Mouse (Mus musculus) mouse trophoblast stem cell (cell line): ENCODE results near the gene Ptprt.

Experiments used
- in situ Hi-C, 2 experiments: fragments of 300-500 bp; cut with MseI, MboI; formaldehyde crosslinking; loops; 2 replicates in 1 of 2; 3 replicates in 1 of 2; pipeline ENCODE4 v1.15.1; 2025

Gene Ptprt

DNA sequence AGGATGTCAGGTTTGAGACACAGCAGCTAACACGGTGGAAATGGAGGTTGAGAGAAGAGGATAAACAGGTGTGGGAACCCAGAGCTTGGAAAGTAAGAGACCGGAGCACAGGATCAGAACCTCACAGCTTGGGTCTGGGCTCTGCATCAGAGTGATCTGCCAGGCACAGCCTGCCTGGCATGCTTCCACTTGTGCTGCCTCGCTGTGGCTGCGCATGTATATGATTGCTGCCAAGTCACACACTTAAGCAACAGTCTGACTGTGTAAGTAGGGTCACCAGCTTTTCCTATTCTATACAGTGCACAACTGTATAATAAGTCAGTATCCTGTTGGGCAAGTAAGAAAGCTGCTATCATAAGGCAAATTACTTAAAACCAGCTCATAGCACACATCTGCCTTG, 249.9 kb downstream of the Ptprt start:
- in situ Hi-C loops = no loop called here

DNA sequence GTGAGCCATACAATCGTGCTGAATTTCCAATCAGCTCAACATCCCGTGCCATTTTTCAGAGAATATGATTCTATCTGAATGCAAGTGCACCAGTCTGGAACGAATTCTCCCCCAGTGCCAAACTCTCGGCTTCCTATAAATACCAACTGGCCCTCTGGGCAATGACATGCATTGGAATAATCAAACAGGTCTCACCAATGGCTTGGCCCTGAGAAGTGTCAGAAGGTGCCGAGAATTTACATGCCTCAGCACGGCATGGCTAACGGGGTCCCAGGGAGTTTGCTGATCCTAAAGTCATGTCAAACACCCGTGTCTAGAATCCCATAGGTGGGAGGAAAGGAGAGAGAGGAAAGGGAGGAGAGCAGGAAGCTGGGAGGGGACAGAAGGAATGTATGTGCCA, 251.7 kb downstream of the Ptprt start:
- in situ Hi-C loops = no loop called here

DNA sequence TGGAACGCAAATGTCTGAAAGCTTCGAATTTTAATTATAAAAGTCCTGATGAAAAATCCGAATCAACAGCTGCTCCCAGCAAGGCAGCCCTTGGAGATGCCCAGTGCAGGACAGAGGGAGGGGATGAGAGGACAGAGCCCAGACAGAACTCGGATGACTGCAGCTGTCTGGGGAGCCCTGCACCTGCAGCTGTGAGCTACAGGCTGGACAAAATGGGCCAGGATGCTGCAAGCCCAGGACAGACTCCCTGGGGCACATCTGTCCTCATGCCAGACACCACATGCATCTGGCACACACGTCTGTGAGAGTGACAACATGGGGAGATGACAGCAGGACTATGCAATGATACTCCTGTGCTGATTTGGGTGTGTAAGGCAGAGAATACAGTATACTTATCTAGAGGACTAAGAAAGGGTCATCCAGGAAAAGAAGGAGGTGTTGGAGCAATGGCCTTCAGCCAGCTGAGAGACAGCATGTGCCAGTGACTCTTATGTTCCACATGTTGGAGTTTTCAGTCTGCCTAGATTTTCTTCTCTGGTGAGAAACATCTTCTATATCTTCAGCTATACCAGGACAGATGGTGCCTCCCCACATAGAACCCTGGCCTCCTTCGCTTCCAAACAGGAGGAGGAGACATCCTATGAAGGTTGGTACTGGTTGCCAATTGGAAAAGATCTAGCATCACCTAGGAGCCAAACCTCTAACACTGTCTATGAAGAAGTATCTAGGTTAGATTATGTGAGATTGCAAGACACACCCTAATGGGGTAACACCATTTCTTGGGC, 259.4 kb downstream of the Ptprt start:
- in situ Hi-C loops = no loop called here

DNA sequence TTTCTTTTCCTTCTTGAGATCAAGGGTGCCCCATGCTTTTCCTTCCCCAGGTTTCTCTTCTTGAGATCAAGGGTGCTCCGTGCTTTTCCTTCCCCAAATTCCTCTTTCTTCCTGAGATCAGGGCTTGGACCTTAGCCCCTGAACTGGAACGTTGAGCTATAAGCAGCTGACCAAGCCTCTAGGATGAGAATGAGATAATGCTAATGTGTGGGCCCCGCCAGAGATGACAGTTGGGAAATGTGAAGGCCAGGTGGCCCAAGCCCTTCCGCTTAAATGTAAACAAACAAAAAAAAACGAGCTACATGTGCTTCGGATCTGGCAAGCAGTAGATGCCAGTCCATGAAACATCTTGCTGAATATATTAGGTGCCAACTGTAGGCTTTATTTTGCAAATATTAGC, 266.3 kb downstream of the Ptprt start:
- in situ Hi-C loops = no loop called here

DNA sequence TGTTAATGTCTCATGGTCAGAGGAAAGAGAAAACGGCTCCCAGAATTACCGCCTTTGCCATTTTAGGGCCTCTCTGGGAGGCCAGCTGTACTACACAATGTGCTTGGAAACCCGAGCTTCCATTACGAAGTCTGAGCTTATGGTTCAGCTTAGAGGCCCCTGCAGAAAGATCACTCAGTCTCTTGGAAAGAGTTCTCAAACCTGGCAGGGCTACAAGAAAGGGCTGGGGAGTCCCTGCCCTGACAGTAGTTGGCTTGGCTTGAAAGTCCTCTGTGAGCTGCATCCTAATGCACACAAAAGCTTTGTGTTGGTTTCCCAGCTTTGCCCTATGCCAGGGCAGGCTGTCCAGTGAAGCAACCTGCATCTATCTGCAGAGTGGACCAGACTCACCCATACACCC, 269.1 kb downstream of the Ptprt start:
- in situ Hi-C loops = no loop called here

DNA sequence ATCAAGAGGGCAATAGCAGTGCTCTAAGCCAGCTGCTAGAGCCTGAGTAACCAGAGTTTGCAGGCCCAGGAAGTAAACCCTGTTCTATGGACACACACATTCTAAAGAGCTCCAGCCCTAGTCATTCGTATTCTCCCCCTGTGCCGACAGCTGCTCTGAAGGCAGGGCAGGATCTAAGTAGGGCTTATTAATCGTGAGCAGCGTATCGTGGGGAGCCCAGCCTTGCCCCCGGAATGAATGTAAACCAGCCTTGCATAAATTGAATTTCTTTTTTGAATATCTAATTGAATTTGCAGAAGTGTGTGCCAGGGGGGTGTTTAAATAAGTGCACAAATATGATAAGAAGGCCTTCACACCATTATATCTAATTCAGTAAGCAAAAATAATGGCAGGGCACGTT, 283.6 kb downstream of the Ptprt start:
- in situ Hi-C loops = no loop called here

DNA sequence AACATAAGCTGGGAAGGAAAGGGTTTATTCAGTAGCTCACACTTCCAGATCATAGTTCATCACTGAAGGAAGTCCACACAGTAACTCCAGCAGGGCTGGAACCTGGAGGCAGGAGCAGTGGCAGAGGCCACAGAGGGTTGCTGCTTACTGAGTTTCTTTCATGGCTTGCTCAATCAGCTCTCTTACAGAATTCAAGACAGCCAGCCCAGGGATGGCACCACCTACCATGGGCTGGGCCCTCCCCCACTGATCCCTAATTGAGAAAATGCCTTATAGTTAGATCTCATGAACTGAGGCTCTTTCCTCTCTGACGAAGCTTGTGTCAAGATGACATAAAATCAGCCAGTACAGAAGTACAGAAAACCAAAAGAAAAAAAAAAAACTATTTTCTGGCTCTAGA, 311.9 kb downstream of the Ptprt start:
- in situ Hi-C loops = no loop called here

DNA sequence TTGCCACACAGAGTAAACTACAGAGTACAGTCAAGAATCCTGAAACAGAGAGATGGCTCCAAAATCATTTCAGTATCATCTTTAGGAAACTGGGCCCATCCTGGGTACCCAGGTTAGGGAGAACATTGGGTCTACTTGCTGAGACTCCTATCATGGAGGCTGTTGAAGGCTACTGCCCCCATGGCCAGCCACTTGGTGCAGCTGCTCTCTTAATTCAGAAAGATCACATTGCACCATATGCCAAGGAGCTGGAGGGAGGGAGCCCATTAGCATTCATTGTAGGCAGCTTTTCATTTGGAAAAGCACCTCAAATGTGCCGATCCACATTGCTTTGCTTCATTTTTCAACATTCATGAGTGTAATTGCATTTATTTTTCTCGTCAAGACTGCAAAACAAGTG, 319.1 kb downstream of the Ptprt start:
- in situ Hi-C loops = no loop called here

DNA sequence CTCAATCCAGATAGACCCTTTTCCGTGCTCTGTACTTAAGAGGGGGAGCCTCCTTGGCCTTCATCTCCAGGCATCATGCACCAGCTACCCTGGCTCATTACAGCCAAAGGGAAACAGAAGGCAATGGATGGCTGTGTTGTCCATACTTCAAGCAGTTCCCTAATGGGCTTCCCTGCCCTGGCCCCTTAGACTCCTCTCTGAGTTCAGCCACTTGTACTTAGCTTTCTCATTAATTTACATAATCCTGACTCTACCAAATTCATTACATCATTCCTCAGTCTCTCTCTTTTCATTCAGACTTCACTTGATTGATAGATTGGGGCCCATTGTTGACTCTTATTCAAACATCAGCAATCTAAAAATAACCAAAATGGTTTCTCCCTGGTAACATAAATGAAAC, 320.7 kb downstream of the Ptprt start:
- in situ Hi-C loops = no loop called here

DNA sequence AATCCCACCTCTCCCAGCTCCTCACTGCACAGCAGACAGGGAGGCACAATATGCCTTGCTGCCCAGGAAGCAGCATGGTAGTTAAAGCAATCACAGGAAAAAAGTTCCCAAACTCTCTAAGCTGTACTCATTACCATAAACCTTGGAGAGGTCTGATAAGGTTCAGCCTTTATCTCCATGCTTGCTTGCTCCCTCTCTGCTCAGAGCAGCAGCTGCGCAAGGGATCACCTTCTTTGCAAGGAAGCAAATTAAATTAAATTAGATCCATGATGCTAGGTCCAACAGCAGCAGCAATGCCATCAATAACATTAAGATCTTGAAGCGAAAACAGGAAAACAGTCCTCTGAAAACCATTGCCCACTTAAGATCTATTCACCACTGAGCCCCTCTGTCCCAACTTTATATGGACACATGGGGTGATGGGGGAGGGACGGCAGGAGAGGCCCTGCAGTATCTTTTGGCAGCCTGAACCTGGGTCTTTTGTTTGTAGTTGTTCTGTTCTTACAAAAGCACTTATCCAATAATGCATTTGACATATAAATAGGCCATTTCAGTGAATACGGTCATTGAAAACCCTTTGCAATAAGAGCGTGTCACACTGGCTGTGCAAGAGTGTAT, 328.8 kb downstream of the Ptprt start:
- in situ Hi-C loops = no loop called here

DNA sequence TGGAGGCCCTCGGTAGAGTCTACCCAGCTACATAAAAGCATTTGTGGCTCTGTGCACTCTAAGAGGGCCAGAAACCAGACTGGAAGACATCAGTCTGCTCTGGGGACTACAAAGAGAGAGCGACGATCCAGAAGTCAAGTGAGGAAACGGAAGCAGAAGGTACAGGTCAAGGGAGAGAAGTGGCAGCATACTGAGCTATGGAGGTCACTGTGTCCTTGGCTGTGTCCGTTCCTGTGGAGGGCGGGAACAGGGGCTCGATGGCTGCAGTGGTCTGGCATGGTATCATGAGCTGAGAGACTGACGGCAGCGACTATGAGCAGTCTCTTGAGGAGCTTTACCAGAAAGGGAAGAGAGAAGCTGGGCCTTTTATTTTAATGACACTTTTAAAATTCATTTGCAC, 331.5 kb downstream of the Ptprt start:
- in situ Hi-C loops = no loop called here

DNA sequence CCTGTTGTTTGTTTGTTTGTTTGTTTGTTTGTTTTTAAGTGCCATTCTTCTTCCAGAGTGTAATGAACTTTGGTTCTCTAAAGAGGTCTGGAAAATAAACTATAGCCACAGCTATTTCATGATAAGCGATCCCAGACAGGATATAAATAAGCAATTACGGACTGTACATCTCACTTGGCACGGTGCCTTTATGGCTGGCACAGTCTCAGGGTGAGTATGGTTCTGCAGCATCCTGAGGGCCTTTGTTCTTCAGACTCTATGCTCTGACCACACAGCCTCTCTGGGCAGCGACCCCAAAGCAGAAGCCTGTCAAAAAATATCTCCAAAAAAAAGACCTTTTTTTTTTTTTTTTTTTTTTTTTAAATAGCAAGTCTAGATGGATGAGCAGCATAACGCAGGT, 338.5 kb downstream of the Ptprt start:
- in situ Hi-C loops = no loop called here

DNA sequence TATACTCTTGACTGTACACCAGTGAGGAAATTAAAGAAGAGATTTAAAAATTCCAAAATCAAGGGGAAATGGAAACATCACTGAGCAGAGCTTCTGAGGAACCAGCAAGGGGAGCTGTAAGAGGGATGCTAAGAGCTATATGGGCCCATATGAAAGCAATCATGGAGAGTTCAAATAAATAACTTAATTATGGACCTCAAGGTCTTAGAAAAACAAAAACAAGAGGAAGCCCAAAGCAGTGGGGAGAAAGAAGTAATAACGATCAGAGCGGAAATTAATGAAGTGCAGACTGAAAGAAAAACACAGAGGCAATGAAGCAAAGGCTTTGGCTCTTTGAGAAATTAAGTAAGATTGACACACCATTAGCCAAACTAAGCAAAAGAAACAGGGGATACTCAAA, 353.0 kb downstream of the Ptprt start:
- in situ Hi-C loops = no loop called here

DNA sequence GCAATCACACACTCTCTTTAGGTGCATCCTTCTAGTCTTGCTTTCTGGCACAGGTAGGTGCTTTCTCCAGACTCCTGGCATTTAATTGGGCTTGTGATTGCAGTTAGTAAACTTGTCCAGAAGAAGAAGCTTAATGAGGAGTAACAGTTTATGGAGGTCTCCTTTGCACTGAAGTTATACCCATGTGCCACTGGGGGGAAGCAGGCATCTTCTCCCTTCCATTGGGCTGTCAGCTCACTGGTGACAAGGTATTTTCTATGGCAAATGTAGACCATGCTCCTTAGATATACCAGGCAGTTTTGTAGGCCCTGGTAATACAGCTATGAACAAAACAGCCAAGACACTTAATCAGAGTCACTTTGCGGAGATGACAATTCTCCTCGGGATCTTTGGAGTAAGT, 366.9 kb downstream of the Ptprt start:
- in situ Hi-C loops = no loop called here

DNA sequence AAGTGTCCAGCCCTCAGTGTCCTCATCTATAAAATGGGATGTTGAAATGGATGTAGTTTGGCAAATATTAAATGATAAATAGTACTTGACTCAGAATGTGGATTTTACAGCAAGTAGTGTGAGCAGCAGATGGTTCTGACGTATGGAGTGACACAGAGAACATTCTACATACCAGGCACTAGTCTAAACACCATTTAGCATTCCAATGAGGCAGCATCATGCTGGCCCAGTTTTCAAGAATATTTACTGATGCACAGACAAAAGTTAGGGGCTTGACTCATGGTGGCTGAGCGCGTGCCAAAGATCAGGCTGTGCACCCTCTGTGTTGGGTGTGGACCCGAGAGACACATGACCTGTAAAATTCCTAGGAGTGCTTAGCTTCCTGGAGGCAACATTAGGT, 378.3 kb downstream of the Ptprt start:
- in situ Hi-C loops = no loop called here

DNA sequence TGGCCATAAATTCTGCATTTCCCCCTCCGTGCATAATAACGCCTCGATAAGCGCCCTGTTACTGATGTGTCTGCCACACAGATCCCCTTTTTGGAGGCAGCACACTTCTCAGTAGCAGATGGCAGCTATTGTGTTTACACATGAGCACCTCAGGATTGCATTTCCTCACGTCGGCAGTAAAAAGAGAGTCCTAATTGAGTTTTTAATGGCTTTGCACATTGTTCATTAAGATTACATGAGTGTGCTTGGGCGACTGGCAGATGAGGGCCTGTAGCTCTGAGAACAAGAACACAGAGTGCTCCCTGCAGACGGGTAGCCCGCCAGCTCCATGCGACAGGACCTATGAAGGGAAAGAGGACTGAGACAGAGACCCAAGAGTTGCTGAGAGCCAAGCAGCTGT, 378.8 kb downstream of the Ptprt start:
- in situ Hi-C loops = no loop called here

DNA sequence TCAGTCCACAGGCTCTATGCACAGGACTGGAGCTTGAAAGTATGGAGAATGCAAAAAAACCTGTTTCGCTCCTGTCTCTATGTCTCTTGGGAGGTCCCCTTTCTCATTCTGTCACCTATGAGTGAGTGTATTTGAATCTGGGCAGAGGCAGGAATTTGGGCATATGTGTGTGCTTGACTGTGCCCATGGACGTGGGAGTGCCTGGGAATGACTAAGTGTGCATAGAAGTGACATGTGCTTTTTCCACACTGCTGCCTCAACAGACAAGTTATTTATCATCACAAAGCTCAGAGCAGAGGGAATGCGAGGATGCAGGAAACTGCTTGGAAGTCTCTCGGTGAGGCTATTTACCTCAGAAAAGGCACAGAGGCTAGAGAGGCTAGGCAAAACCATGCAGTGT, 387.1 kb downstream of the Ptprt start:
- in situ Hi-C loops = no loop called here

DNA sequence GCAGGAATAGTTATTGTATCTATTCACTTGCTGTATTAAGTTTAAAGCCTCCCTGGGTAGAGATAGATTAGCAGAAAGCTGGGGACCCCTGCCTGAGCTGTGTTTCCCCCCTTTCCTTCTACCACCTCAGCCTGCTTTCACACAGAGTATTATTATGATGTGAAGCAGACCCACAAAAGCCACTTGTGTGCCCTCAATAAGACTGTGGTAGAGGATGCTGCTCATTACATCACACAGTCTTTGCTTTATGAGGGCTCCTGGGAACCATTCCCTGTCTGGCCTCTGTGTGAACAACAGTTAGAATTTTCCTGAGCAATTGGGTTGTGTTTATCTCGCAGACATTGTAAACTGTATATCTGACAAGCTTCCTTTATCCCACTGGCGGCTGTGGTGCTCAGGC, 409.7 kb downstream of the Ptprt start:
- in situ Hi-C loops = no loop called here

DNA sequence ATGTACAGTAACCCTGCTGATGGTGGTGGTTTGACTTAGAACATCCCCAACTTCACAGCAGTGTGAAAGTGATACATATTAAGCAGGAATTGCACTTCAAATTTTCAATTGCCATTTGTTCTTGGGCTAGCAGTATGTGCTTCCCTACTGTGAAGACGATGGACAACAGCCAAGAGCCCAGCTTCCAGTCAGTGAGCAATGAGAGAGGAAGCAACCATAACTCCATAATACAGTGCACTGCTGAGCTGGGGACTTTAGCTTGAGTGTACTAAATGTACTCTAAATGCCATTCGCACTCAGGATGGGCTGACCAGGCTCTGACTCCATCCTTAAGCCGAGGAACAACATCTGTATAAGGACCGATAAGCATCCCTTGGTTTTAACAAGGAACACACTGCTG, 412.7 kb downstream of the Ptprt start:
- in situ Hi-C loops = no loop called here

DNA sequence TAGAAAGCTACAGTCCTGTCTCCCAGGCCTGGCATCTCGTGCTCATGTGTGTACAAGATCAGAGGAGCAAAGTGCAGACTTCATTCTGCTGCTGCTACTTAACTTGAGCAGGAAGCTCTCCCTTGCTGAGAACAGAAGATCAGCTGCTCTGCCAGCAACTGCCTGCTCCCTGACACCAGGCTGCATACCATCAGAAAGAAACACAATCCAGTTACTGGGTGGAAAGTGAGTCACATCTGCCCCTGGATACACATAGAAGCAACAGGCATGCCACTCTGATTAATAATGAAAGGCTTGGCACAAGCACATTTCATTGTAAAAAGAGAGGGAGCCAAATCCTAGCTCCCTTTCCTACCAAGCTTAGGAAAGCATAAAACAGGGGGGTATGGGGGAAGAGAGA, 438.5 kb downstream of the Ptprt start:
- in situ Hi-C loops = no loop called here

DNA sequence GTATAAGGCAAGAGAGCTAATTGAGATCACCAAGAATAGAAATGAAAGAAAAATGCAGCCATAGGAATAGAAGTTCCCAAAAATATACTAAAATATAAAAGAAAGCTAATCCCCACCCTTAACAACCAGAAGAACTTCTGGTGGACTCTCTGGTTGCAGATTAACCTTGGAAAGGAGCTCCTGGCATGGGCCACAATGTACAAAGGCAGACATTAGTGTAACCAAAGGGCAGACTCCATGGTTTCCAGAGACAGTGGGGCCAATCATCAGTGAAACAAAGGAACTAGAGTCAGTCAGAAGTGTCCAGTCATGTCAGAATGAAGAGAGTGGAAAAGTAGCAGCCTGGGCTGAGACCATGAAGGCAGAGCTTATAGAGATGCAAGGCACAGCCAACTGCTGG, 440.4 kb downstream of the Ptprt start:
- in situ Hi-C loops = no loop called here

DNA sequence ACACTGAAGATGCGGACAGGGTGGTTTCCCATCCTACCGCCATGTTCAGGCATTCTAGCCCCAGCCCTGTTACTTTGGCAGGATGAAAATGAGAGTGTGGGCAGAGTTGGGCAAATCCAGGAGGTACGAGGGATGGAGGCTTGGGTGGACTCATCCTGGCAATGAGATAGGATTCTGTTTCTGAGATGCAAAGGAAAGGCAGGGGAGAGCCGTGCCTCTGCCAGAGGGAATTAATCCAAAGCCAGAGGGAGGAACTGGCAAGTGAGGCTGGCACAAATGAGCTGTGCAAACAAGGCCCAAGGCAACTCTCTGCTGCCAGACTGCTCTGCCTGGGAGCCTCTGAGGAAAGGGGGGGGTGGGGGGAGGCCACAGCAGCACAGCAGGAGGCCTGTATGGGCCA, 441.4 kb downstream of the Ptprt start:
- in situ Hi-C loops = no loop called here

DNA sequence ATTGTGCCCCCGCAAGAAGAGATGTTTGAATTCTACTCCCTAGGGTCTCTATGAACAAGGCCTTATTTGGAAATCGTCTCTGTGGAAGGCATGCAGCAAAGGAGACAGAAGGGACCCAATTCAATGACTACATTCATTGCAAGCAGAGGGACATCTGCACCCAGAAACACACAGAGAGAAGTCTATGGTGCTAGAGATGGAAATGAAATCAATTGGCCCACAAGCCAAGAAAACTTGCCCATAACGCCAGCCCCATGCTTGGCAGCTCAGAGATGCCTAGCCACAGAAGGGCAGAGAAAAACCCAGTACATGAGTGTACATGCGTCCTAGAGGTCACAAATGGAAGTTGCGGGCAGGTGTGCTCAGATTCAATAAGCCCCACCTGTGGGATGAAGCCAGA, 443.1 kb downstream of the Ptprt start:
- in situ Hi-C loops = no loop called here

DNA sequence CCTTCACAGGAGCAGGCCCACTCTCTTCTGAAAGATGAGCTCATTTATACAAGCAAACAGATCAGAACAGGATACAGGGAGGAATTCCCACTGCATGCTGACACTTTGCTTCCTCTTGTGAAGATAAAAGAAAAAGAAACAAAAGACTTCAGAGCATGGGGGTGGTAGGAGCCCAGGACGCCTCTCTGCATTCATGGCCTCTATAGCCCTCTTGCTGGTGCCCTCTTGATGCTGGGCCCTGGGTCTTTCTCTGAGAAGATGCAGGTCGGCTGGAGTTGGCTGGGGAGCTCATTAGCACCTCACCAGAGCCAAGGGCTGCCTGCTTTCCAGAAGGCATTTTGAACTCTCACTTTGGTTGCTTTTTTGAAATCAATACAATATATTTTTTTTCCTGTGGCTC, 448.6 kb downstream of the Ptprt start:
- in situ Hi-C loops = no loop called here
